ENCODE assay signal across 18 mouse cellular contexts in genomic region chr7:123823976-123824375, GRCm38 (mm10).
DNase-seq lines count a peak whose midpoint lies in the region; ATAC-seq lines count a peak whose summit lies in the region.
"Had no signal": no experiment of that assay in that cellular context is flagged by ENCODE, and none has a peak within 500 bp of the region (broad histone marks: within the 10 kb centered on the region; RNA-seq: fewer than 3 reads in every experiment).

No protein-coding gene starts in this region.

- H3K36me3 ChIP-seq in heart, embryonic 12.5 days: no peaks in the 10 kb centered on the region
- H3K36me3 ChIP-seq: hindbrain, embryonic 10.5 days; neural tube, embryonic 15.5 days had no signal

- no peaks in the 10 kb centered on the region for H3K4me1 ChIP-seq in heart, embryonic 12.5 days (replicated peaks)
- H3K4me1 ChIP-seq: forebrain, embryonic 13.5 days; hindbrain, embryonic 10.5 days; neural tube, embryonic 15.5 days had no signal

- intact Hi-C loops in heart, postnatal 25 days (cut with DNase I): no loop called here
- intact Hi-C loops in left cerebral cortex, postnatal 4 days (cut with DNase I): no loop called here
- intact Hi-C loops in left cerebral cortex, postnatal 14 days (cut with DNase I): no loop called here

- no peaks in the 10 kb centered on the region for H3K27me3 ChIP-seq in heart, embryonic 12.5 days (replicated peaks)
- H3K27me3 ChIP-seq: forebrain, embryonic 13.5 days; neural tube, embryonic 15.5 days had no signal

- DNase-seq in heart, postnatal 25 days (ENCODE audit: low spot score): no peak
- DNase-seq in left cerebral cortex, adult 11 months (ENCODE audit: low spot score): peak; percentile 9
- no peak for DNase-seq in left cerebral cortex, postnatal 4 days
- peak; percentile 31 for DNase-seq in frontal cortex, postnatal 36 days (ENCODE audit: low spot score in 2 of 2)
- peak; percentile 12 to 18 for DNase-seq in left cerebral cortex, postnatal 14 days (ENCODE audit: low spot score in 2 of 2)
- no peak for DNase-seq in Muller cell, postnatal 12 days (ENCODE audit: inconsistent ontology term)
- DNase-seq: cerebellum, adult 2 months; gastrocnemius, postnatal 25 days; kidney, postnatal 36 days; thymus, adult 2 months had no signal

- H3K4me3 ChIP-seq in heart, embryonic 12.5 days: no peak overlapping the region
- H3K4me3 ChIP-seq: forebrain, embryonic 13.5 days; hindbrain, embryonic 10.5 days; neural tube, embryonic 15.5 days had no signal

- H3K27ac ChIP-seq in heart, embryonic 12.5 days (ENCODE audit: poor library complexity, severe bottlenecking): no peak overlapping the region
- H3K27ac ChIP-seq: forebrain, embryonic 13.5 days; hindbrain, embryonic 10.5 days; liver, embryonic 14.5 days; neural tube, embryonic 15.5 days had no signal

- no peak overlapping the region for H3K4me2 ChIP-seq in heart, embryonic 12.5 days
- H3K4me2 ChIP-seq: forebrain, embryonic 13.5 days; heart, embryonic 11.5 days; midbrain, embryonic 11.5 days; neural tube, embryonic 15.5 days had no signal

- peak; percentile 22; the same call in 1 of the 2 replicates for ATAC-seq in heart, embryonic 12.5 days (ENCODE audit: insufficient number of reproducible peaks, low FRiP score)
- no peak for ATAC-seq in megakaryocyte progenitor cell, adult 5-6 weeks (replicated peaks; ENCODE audit: poor library complexity)
- ATAC-seq: forebrain, embryonic 13.5 days had no signal

- no peaks in the 10 kb centered on the region for H3K9me3 ChIP-seq in heart, embryonic 12.5 days (replicated peaks)
- H3K9me3 ChIP-seq: forebrain, embryonic 13.5 days; hindbrain, embryonic 10.5 days; neural tube, embryonic 15.5 days had no signal

- 60% methylated on average over 4 of the region's 4 CpGs for WGBS in heart, embryonic 12.5 days

- no peak overlapping the region for H3K9ac ChIP-seq in heart, embryonic 12.5 days
- H3K9ac ChIP-seq: forebrain, embryonic 13.5 days; liver, embryonic 14.5 days; neural tube, embryonic 15.5 days had no signal

Comparison
In these comparisons a context has a peak if more than half of its experiments do, and no peak if none do; other contexts are left out.
1. DNase-seq: peak in left cerebral cortex, adult 11 months (single experiment), frontal cortex, postnatal 36 days (2 of 2) and left cerebral cortex, postnatal 14 days (2 of 2); none in heart, postnatal 25 days (single experiment), left cerebral cortex, postnatal 4 days (single experiment) and Muller cell, postnatal 12 days (single experiment).